Mouse (Mus musculus) layer of hippocampus, postnatal 10 days (tissue): Measurements from ENCODE around the gene Stx8. TPM values are rescaled to one million over a fixed set of nuclear protein-coding genes. Genes with fewer than 3 reads are reported as not detected.

Experiments used
- DNase-seq, 2 experiments: peaks; one replicate each; pipeline ENCODE4 v3.0.0; 2021; ENCODE audit warnings: low spot score in 2 of 2
- total RNA-seq, 2 experiments: library from RNA; stranded (reverse); gene quantifications; 2 replicates each; pipeline ENCODE4 v1.2.3; 2021

Gene Stx8
- total RNA-seq, 2 experiments from 2014 or later, result 27.2 to 37.8 TPM

DNA sequence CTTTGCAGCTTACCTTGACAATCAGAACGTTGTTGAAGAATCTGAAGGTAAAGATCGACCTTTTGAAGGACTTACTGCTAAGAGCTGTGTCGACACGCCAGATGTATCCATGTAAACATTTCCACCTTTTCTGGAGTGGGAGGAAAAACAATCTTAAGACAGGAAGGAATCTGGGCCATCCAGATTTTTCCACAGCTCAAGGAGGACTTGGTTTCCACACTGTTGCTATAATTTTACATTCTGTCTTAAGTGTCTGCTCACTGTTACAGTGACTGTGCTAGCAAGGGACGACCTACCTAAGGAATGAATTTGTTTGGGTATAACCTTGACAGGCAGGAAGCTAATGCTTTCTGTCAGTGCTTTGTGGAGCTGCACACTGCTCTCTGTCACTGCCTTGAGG is 7.2 kb downstream of the Stx8 start:
- no peak for DNase-seq

GRCm38 (mm10) chr11:67975252-67975651 is 9.3 kb downstream of the Stx8 start:
- peak; percentile 54 to 63 for DNase-seq

DNA sequence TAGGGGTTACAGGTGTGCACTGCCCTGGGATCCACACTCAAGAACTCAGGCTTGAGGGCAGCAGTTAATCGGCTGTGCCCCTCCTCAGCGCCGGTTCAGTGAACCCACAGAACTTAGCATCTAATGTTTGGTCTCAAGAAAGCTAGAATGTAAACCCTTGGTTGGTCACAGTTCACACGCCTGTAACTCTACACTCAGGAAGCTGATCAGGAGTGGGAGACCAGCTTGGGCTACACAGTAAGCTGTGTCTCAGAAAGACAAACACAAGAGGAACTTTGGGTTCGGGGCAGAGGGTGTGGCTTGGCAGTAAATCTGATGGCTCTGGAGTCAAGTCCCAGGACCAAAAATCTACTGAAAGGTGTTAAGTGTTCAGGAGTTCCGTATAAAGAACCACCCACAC is 17.6 kb downstream of the Stx8 start:
- no peak for DNase-seq

- no peak for DNase-seq
Measured at GRCm38 (mm10) chr11:67991240-67991639, 25.2 kb downstream of the Stx8 start.

DNA sequence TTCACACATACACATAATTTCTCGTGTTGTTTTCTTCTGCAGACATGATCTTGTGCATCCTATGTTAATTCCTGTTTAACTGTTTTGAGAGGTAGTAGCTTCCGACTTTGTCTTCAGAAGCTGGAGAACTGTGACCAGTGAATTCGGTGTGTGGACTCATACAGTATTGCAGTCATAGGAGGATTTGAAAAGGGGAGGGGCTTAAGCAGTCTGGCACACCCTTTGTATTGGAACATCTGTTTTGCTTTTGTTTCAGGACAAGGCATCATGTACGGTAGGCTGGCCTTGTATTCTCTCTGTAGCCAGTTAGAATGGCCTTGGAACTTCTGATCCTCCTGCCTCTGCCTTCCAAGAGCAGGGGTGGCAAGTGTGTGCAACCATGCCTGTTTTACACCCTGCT is 30.0 kb downstream of the Stx8 start:
- no peak for DNase-seq

DNA sequence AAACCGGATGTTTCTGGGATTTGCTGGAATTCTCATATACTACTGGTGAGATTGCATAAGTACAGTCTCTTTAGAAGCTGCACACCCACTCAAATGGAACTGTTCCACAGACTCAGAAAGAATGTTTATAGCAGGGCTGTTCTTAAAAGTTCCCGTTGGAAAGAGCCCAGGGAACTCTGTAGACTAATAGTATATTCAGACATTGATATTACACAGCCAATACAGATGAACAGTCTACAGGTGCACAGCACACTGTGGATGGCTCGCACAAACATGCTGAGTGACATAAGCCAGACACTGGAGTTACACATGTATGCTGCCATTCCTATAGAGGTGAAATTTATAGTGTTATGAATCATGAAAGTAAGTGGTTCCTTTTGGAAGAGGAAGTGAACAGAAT is 32.9 kb downstream of the Stx8 start:
- no peak for DNase-seq

DNA sequence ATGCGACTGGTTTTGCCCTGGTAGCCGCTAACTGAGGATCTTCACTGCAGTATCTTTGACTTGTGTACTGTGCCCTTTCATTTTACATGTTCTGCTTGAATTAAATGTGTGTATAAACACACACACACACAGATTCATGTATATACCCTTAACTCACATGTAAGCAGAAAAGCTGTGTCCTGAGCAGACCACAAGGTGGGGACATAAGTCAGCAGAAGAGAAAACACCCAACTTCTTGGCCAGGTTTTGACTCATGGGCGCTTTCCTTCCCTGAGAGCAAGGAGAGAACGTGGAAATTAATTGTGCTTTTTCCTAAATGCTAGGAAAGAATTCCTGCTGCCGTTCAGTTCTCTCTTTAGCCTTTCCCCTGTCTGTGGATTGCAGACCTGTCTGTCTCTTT is 33.6 kb downstream of the Stx8 start:
- no peak for DNase-seq

- DNase-seq, result peak; percentile 84 to 87
Measured at GRCm38 (mm10) chr11:68004191-68004590, 38.2 kb downstream of the Stx8 start.

- no peak for DNase-seq
Measured at GRCm38 (mm10) chr11:68006216-68006789, 40.3 kb downstream of the Stx8 start.

GRCm38 (mm10) chr11:68007645-68008044 is 41.7 kb downstream of the Stx8 start:
- no peak for DNase-seq

DNA sequence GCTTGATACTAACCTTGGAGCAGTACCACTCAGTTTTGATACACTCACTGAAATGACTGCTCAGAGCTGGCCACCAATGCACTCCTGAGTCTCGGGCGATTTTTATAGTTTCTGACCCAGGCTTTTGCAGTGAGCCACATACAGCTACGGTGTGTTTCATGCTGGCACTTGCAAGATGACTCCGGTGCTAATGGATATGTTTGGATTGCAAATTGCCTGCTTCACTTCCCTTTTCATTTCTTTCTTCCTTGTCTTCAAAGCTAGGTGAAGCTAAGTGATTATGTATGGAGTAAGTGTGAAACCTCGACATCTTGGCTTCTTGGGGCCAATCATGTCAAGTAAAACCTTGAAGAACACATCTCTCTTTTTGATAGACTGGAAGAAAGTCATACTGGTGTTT is 43.4 kb downstream of the Stx8 start:
- DNase-seq, result no peak

GRCm38 (mm10) chr11:68012207-68012606 is 46.2 kb downstream of the Stx8 start:
- no peak for DNase-seq

DNA sequence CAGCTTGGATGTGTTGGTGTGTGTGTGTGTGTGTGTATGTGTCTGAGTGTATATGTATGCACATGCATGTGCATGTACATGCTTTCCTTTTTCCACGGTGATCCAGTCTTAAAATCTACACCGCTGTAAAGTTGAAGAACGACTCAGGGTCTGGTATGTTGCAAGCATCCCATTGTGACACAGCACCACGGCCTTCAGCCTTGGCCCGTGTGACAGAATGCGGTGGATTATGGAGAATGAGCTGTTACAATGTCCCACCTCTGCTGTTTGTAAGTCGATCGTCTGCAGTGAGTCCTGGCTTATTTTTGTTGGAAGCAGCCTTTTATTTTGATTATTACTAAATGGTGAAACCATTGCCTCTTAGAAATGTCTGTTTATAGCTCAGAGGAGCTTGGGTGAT is 52.2 kb downstream of the Stx8 start:
- DNase-seq, result no peak

- DNase-seq, result no peak
Measured at GRCm38 (mm10) chr11:68019156-68019555, 53.2 kb downstream of the Stx8 start.

DNA sequence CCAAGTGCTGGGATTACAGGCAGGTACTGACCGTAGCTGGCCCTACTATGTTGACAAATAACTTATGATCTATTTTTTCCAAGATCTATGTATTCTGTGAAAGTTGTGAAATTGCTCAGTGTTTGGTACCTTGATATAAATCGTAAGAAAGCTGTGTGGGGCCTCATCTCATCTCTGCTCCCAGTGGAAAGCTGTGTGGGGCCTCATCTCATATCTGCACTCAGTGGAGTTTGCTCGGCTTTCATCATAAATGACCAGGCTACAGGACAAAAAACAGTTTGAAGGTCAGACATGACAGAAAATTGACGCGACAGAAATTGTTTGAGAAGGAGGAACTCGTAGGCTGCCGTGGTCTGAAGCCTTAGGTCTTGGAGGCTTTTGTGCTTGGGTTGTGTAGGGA is 56.0 kb downstream of the Stx8 start:
- no peak for DNase-seq

DNA sequence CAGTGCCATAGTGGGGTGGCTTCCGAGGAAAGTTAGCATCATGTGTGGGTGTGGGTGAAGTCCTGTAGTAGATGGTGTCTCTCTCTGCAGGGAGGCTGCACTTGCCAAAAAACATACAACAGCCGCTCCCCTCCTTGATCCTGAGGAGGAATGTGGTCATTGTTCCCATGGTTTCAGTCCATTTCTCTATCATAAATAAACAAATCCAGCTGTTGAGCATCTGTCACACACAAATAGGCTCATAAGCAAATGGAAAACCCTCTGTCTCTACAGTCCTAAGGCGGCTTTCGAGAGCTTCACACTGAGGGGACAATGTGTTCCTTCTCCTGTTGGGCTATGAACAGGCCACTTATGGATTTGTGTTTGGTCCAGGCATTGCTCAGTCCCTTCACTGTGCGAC is 56.9 kb downstream of the Stx8 start:
- DNase-seq, result no peak

DNA sequence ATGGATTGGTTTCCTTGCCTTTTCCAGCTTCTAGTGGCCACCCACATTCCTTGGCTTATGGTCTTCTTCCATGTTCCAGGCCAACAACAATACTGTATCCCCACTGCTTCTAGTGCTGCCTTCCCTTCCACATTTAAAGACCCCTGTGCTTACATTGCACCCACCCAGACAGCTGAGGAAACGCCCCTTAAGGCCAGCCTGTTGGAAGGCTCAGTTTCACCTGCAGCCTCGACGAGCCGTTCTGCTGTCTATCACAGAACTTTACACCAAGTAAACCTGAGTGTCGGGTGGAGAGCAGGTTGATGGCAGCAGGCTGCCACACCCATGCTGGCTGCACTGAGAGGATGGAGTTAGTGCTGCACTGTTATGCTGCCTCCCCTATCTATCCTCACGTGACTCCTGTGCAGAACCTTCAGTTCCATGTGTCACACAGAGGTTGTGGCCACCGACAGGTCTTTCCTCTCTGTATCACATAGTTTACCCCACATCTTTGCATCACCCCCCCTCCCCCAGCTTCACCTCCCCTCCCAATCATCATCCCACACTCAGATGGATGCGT is 57.9 kb downstream of the Stx8 start:
- DNase-seq, result no peak

DNA sequence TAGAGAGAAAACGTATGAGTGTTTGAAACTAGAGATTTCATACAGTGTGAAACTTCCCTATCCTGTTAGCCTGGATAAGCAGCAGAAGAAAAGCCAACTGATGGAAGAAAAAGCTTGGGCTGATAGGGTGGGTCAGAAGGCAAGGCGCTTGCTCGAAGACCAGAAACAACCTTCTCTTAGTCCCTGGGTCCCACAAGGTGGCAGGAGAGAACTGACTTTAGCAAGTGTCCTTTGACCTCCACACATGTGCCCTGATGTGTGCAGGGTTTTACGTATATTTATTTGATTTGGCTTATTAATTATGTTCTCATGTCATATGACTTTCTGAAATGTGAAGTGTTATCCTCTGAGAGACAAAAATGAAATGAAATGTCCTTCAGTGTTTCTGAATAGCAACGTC is 60.6 kb downstream of the Stx8 start:
- no peak for DNase-seq

DNA sequence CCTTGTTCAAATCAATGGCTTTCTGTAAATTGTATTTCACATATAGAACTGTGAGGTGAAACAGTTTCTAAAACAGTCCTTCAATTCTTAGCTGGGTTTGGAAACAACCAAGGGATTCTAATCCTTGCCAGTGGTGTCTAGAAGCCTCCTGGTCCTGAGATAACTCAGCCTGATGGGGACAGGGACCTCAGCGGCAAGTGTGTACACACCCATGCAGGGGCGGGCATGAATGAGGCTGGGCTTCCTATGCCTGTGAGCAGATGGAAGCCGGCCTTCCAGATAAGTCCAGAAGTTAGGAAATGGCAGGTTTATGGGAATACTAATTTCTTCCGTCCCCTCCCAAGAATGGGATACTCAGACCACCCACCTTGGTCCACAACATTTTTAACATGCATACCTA is 63.1 kb downstream of the Stx8 start:
- DNase-seq, result no peak

GRCm38 (mm10) chr11:68029871-68030270 is 63.9 kb downstream of the Stx8 start:
- no peak for DNase-seq

DNA sequence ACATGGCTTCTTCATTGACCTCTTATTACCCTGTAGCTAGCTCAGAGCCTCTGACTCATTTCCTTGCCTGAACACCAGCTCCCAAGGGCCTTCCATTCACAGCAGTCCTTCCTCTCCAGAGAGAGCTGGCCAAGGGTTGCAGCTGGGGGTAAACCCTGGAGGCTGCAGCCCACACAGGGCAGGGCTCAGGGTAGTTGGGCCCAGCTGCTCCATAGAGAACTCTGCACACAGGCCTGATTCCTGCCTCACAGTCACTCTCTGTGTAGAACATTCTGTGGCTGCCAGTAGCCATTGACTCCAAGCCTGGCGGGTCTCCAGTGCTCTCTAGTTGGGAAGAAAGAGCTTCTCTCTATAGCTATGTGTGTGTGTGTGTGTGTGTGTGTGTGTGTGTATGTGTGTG is 64.8 kb downstream of the Stx8 start:
- peak; percentile 70 to 75 for DNase-seq

GRCm38 (mm10) chr11:68032448-68032847 is 66.5 kb downstream of the Stx8 start:
- no peak for DNase-seq

DNA sequence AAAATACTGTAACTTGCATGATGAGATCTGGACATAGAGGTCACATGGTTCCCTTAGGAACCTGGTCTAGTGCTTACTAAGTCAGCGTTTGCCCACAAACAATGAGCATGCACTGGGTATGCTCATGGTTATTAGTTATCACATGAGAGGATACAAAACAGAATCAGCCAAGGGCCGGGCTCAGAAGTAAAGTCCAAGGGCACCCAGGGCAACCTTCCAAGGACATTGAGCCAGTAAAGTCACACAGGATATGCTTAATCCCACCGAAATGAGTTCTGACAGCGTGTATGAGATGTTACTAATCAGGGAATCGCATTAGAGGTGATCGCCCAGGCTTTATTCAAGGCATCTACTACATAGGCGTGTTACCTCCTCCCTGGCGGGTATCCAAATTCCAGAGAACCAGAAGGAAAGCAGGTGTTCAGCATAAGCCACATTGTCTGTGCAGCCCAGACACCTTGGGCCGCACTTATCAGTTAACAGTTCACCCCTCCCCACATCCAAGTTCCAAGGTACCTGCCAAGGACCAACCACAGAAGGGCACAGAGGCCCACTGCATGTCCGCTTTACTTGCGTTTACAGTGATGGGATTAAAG is 67.4 kb downstream of the Stx8 start:
- DNase-seq, result no peak
